In the genomic region with DNA sequence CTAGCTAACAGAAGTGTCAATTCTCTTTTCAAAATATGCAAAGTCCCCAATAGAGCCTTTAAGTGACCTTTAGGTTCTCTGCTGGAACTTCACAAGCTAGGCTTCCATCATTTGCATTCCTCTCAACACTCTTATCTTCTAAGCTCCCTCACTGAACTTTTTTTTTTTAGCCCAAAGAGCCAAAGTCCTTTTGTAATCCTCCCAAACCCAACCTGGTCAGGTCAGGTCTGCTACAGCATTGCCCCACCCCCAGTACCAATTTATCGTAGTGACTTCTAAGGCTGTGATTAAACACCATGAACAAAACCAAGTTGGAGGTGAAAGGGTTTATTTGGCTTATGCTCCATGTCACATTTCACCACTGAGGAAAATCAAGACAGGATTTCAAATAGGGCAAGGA, we compare ENCODE assay signal across 24 mouse cellular contexts.
"Had no signal": no experiment of that assay in that cellular context is flagged by ENCODE, and none has a peak within 500 bp of the region (broad histone marks: within the 10 kb centered on the region; RNA-seq: fewer than 3 reads in every experiment).

No protein-coding gene starts in this region.

- H3K9ac ChIP-seq: liver, embryonic 13.5 days; liver, embryonic 15.5 days; liver, postnatal 0 days; lung, embryonic 15.5 days; midbrain, embryonic 12.5 days; neural tube, embryonic 13.5 days; neural tube, embryonic 15.5 days had no signal

- H3K9me3 ChIP-seq: liver, embryonic 13.5 days; liver, embryonic 15.5 days; lung, embryonic 15.5 days; midbrain, embryonic 12.5 days; neural tube, embryonic 13.5 days; neural tube, embryonic 15.5 days had no signal

- H3K4me3 ChIP-seq: liver, embryonic 13.5 days; liver, embryonic 15.5 days; lung, embryonic 15.5 days; megakaryocyte, embryonic 14.5 days; midbrain, embryonic 12.5 days; myocyte; neural tube, embryonic 13.5 days; neural tube, embryonic 15.5 days had no signal

- H3K27me3 ChIP-seq: liver, embryonic 13.5 days; liver, embryonic 15.5 days; lung, embryonic 15.5 days; megakaryocyte, embryonic 14.5 days; midbrain, embryonic 12.5 days; neural tube, embryonic 13.5 days; neural tube, embryonic 15.5 days had no signal

- DNase-seq: liver, embryonic 13.5 days; liver, postnatal 0 days; lung, adult 2 months; lung, postnatal 14 days; lung, postnatal 36 days; midbrain, embryonic 14.5 days; retina, postnatal 1 day; right cerebral cortex, adult 18-20 months; right cerebral cortex, postnatal 25 days; right cerebral cortex, postnatal 4 days; spleen, adult 18-20 months; thymus, adult 2 months; thymus, postnatal 25 days; thymus, postnatal 4 days had no signal

- H3K27ac ChIP-seq: liver, embryonic 13.5 days; liver, embryonic 15.5 days; lung, embryonic 15.5 days; macrophage; midbrain, embryonic 12.5 days; neural tube, embryonic 13.5 days; neural tube, embryonic 15.5 days had no signal

- ATAC-seq: liver, postnatal 0 days; lung, postnatal 0 days; midbrain, embryonic 16.5 days had no signal

- H3K4me1 ChIP-seq: liver, embryonic 13.5 days; liver, embryonic 15.5 days; lung, embryonic 15.5 days; megakaryocyte, embryonic 14.5 days; midbrain, embryonic 12.5 days; neural tube, embryonic 13.5 days; neural tube, embryonic 15.5 days had no signal

- H3K4me2 ChIP-seq: liver, embryonic 13.5 days; liver, embryonic 15.5 days; lung, embryonic 15.5 days; midbrain, embryonic 12.5 days; neural tube, embryonic 13.5 days; neural tube, embryonic 15.5 days had no signal

- H3K36me3 ChIP-seq: liver, embryonic 13.5 days; liver, embryonic 15.5 days; lung, embryonic 15.5 days; midbrain, embryonic 12.5 days; neural tube, embryonic 13.5 days; neural tube, embryonic 15.5 days had no signal
